Mouse (Mus musculus): ENCODE measurements at regions not wholly inside any gene's neighbourhood (a gene's known extent, or its start where the extent isn't known, plus 50 kb on each side); places are given as distances from the start of the nearest gene placed in this dataset.

GRCm38 (mm10) chr16:72225157-72225880 lies 82.8 kb upstream of the Robo1 start:
- no peak overlapping the region for H3K4me3 ChIP-seq (ENCODE audit: low read depth, low read length)
- no peak for DNase-seq (ENCODE audit: low spot score)
- H3K27ac ChIP-seq (ENCODE audit: low read depth, low read length) = no peak overlapping the region
- H3K9me3 ChIP-seq (replicated peaks; ENCODE audit: control insufficient read depth, low read length) = no peaks in the 10 kb centered on the region
- no peaks in the 10 kb centered on the region for H3K36me3 ChIP-seq (ENCODE audit: control insufficient read depth, insufficient read depth, low read length)
- no peak overlapping the region for H3K9ac ChIP-seq (ENCODE audit: low read length)
- WGBS = 92% methylated on average over 4 of the region's 4 CpGs
- no peaks in the 10 kb centered on the region for H3K27me3 ChIP-seq (replicated peaks; ENCODE audit: control insufficient read depth, insufficient read depth, low read length)
- H3K4me1 ChIP-seq (ENCODE audit: control insufficient read depth, insufficient read depth, low read length) = 0 out of 2 replicates have a peak, but pooled peaks cover 2% of the 10 kb centered on the region
- H3K4me2 ChIP-seq (ENCODE audit: low read length) = no peak overlapping the region
- ATAC-seq = no peak

- no peaks in the 10 kb centered on the region for H3K27me3 ChIP-seq (replicated peaks; ENCODE audit: control insufficient read depth, insufficient read depth, low read length)
- H3K4me2 ChIP-seq (ENCODE audit: low read length) = no peak overlapping the region
- no peak for DNase-seq (ENCODE audit: low spot score)
- H3K27ac ChIP-seq (ENCODE audit: low read depth, low read length) = no peak overlapping the region
- no peaks in the 10 kb centered on the region for H3K36me3 ChIP-seq (ENCODE audit: control insufficient read depth, insufficient read depth, low read length)
- 43% methylated on average over 1 of the region's 1 CpGs for WGBS
- ATAC-seq = no peak
- H3K9ac ChIP-seq (ENCODE audit: low read length) = no peak overlapping the region
- H3K4me1 ChIP-seq (ENCODE audit: control insufficient read depth, insufficient read depth, low read length) = no peaks in the 10 kb centered on the region
- no peak overlapping the region for H3K4me3 ChIP-seq (ENCODE audit: low read depth, low read length)
- no peaks in the 10 kb centered on the region for H3K9me3 ChIP-seq (replicated peaks; ENCODE audit: control insufficient read depth, low read length)
Observed at GRCm38 (mm10) chr16:72234366-72234765, 73.7 kb upstream of the Robo1 start.

DNA sequence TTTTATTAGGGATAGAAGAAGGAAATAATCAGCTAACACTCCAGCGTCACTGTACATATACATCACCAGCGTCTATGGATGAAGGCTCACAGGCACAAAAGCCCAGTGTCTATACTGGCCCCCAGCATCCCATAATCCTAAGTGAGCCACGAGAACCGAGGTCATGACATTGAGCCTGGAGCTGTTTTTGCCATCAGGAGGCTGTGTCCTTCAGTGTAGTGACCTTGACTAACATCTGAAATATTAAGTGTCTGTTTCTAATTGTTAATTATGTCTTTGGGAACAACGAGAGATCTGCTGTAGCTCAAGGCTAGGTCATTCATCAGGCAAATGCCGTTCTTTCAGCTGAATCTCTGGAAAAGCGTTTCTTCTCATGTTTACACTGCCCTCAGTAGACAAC lies 68.5 kb upstream of the Robo1 start:
- 78% methylated on average over 7 of the region's 7 CpGs for WGBS
- H3K4me2 ChIP-seq (ENCODE audit: low read length) = no peak overlapping the region
- DNase-seq (ENCODE audit: low spot score) (no peak), ATAC-seq (no peak)
- H3K27me3 ChIP-seq (replicated peaks; ENCODE audit: control insufficient read depth, insufficient read depth, low read length) = no peaks in the 10 kb centered on the region
- H3K4me1 ChIP-seq (ENCODE audit: control insufficient read depth, insufficient read depth, low read length) = no peaks in the 10 kb centered on the region
- no peak overlapping the region for H3K27ac ChIP-seq (ENCODE audit: low read depth, low read length)
- H3K9me3 ChIP-seq (replicated peaks; ENCODE audit: control insufficient read depth, low read length) = no peaks in the 10 kb centered on the region
- H3K9ac ChIP-seq (ENCODE audit: low read length) = no peak overlapping the region
- no peak overlapping the region for H3K4me3 ChIP-seq (ENCODE audit: low read depth, low read length)
- no peaks in the 10 kb centered on the region for H3K36me3 ChIP-seq (ENCODE audit: control insufficient read depth, insufficient read depth, low read length)

DNA sequence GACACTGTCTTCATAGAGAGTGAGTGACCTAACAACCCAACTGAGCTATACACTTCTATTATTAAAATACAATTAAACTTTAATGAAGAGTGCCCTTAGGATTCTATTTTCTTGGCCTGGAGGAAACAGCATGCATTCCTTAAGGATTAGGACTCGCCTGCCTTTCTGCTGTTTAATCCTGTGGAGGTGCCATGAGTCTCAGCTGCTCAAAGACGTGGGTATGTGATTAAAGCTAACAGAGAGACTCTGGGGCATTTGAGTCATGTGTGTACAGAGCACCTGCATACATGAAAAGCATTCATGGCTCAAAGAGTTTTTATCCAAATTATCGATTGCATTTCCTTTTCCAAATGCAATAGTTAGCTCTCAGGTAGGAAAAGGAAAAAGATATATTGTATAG lies 51.7 kb upstream of the Robo1 start:
- Histone ChIP-seq H3K27me3 (replicated peaks; ENCODE audit: control insufficient read depth, insufficient read depth, low read length) (no peaks in the 10 kb centered on the region), H3K9me3 (replicated peaks; ENCODE audit: control insufficient read depth, low read length) (no peaks in the 10 kb centered on the region), H3K4me3 (ENCODE audit: low read depth, low read length) (no peak overlapping the region), H3K27ac (ENCODE audit: low read depth, low read length) (no peak overlapping the region), H3K36me3 (ENCODE audit: control insufficient read depth, insufficient read depth, low read length) (no peaks in the 10 kb centered on the region), H3K4me2 (ENCODE audit: low read length) (no peak overlapping the region), H3K4me1 (ENCODE audit: control insufficient read depth, insufficient read depth, low read length) (no peaks in the 10 kb centered on the region), H3K9ac (ENCODE audit: low read length) (no peak overlapping the region)
- WGBS = 23% methylated on average over 3 of the region's 3 CpGs
- ATAC-seq (no peak), DNase-seq (ENCODE audit: low spot score) (no peak)

Measured in forebrain, embryonic 14.5 days (tissue).